Mouse (Mus musculus) small intestine, adult 2 months (tissue): ENCODE measurements at regions not wholly inside any gene's neighbourhood (a gene's known extent, or its start where the extent isn't known, plus 50 kb on each side); places are given as distances from the start of the nearest gene placed in this dataset.

Experiments used
- CTCF ChIP-seq: fragments of 200-500 bp; IDR thresholded peaks from 2 replicates; pipeline ENCODE4 v1.5.1; 2012; ENCODE audit warnings: low read depth, mild to moderate bottlenecking, control low read depth, inconsistent platforms, low read length, moderate library complexity, mixed read lengths; ENCODE audit not compliant: insufficient replicate concordance, insufficient read length; ENCODE audit errors: extremely low read depth
- POLR2A ChIP-seq: fragments of 200-500 bp; IDR thresholded peaks from 2 replicates; pipeline ENCODE4 v1.6.1; 2012; ENCODE audit warnings: low read depth, mild to moderate bottlenecking, control low read depth, inconsistent platforms, low read length, moderate library complexity

DNA sequence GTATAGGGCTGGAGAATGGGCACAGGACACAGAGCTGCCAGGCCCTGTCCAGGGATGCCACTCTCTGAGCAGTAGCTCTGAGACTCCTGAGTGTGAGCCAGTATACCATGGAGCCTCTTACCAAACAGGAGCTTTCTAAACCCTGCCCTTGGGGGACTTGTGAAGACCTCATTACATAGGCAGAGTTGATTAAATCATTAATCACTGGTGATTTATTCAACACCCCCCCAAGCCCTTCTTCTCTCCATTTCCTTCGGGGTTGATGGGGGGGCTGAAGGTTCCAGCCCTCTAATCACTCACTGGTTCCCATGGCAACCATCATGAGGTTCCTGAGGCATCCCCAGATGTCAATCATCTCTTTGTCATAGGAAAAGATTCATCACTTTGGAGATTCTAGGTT lies 81.0 kb upstream of the Plekha5 start:
- TF ChIP-seq POLR2A (no peak), CTCF (no peak)
